In genomic region chr7:79247408-79247807, GRCm38 (mm10) we compare ENCODE assay signal across 21 mouse cellular contexts. TPM values are rescaled to one million over a fixed set of nuclear protein-coding genes. Genes with fewer than 3 reads are reported as not detected.
DNase-seq lines count a peak whose midpoint lies in the region; ATAC-seq and TF ChIP-seq lines count a peak whose summit lies in the region.
"Had no signal": no experiment of that assay in that cellular context is flagged by ENCODE, and none has a peak within 500 bp of the region (broad histone marks: within the 10 kb centered on the region; RNA-seq: fewer than 3 reads in every experiment).

No protein-coding gene starts in this region.

- H3K4me2 ChIP-seq in forebrain, embryonic 13.5 days: no peak overlapping the region
- H3K4me2 ChIP-seq in forebrain, embryonic 16.5 days (ENCODE audit: low read length): no peak overlapping the region
- no peak overlapping the region for H3K4me2 ChIP-seq in heart, embryonic 15.5 days
- H3K4me2 ChIP-seq in midbrain, postnatal 0 days (ENCODE audit: low read depth, low read length, poor library complexity, severe bottlenecking): no peak overlapping the region
- no peak overlapping the region for H3K4me2 ChIP-seq in midbrain, embryonic 15.5 days
- H3K4me2 ChIP-seq: embryonic facial prominence, embryonic 12.5 days; liver, embryonic 11.5 days; midbrain, embryonic 12.5 days; stomach, embryonic 15.5 days had no signal

- H3K27me3 ChIP-seq in forebrain, embryonic 13.5 days: no peaks in the 10 kb centered on the region
- H3K27me3 ChIP-seq in forebrain, embryonic 16.5 days (replicated peaks; ENCODE audit: control insufficient read depth, insufficient read depth, low read length): no peaks in the 10 kb centered on the region
- peaks cover 3% of the 10 kb centered on the region; the same call in 1 of the 2 replicates for H3K27me3 ChIP-seq in heart, embryonic 15.5 days
- H3K27me3 ChIP-seq in midbrain, postnatal 0 days (ENCODE audit: insufficient read depth, low read length): no peaks in the 10 kb centered on the region
- no peaks in the 10 kb centered on the region for H3K27me3 ChIP-seq in midbrain, embryonic 15.5 days (replicated peaks)
- H3K27me3 ChIP-seq: embryonic facial prominence, embryonic 12.5 days; stomach, embryonic 15.5 days had no signal

- DNase-seq in heart, adult 8-10 months (ENCODE audit: low spot score): no peak
- peak; percentile 9 for DNase-seq in kidney, postnatal 14 days
- no peak for DNase-seq in kidney, postnatal 36 days
- DNase-seq in midbrain, postnatal 0 days (ENCODE audit: low spot score): peak; percentile 38
- DNase-seq: cerebellum, adult 9-10 months; embryo, embryonic 11 days; layer of hippocampus, postnatal 36 days; right cerebral cortex, postnatal 25 days; thymus, adult 18-20 months; thymus, postnatal 25 days had no signal

- H3K4me3 ChIP-seq in forebrain, embryonic 13.5 days: no peak overlapping the region
- H3K4me3 ChIP-seq in forebrain, embryonic 16.5 days (replicated peaks; ENCODE audit: low read length): no peak overlapping the region
- H3K4me3 ChIP-seq in heart, embryonic 15.5 days: no peak overlapping the region
- no peak overlapping the region for H3K4me3 ChIP-seq in midbrain, postnatal 0 days (ENCODE audit: low read depth, low read length)
- H3K4me3 ChIP-seq in midbrain, embryonic 15.5 days: no peak overlapping the region
- H3K4me3 ChIP-seq: embryonic facial prominence, embryonic 12.5 days; heart, embryonic 10.5 days; midbrain, embryonic 12.5 days; stomach, embryonic 15.5 days had no signal

- no peaks in the 10 kb centered on the region for H3K9me3 ChIP-seq in forebrain, embryonic 13.5 days (replicated peaks)
- no peaks in the 10 kb centered on the region for H3K9me3 ChIP-seq in forebrain, embryonic 16.5 days (ENCODE audit: control insufficient read depth, low read length)
- H3K9me3 ChIP-seq in heart, embryonic 15.5 days (replicated peaks): no peaks in the 10 kb centered on the region
- H3K9me3 ChIP-seq in midbrain, postnatal 0 days (ENCODE audit: low read length): no peaks in the 10 kb centered on the region
- H3K9me3 ChIP-seq in midbrain, embryonic 15.5 days: no peaks in the 10 kb centered on the region
- H3K9me3 ChIP-seq: embryonic facial prominence, embryonic 12.5 days; G1E; heart, embryonic 10.5 days; megakaryocyte, embryonic 14.5 days; midbrain, embryonic 12.5 days; stomach, embryonic 15.5 days had no signal

- H3K9ac ChIP-seq in forebrain, embryonic 13.5 days: no peak overlapping the region
- no peak overlapping the region for H3K9ac ChIP-seq in forebrain, embryonic 16.5 days (replicated peaks; ENCODE audit: low read depth, low read length)
- no peak overlapping the region for H3K9ac ChIP-seq in heart, embryonic 15.5 days
- H3K9ac ChIP-seq in midbrain, postnatal 0 days (replicated peaks; ENCODE audit: low read length, poor library complexity, severe bottlenecking): no peak overlapping the region
- H3K9ac ChIP-seq in midbrain, embryonic 15.5 days: no peak overlapping the region
- H3K9ac ChIP-seq: embryonic facial prominence, embryonic 12.5 days; midbrain, embryonic 12.5 days; stomach, embryonic 15.5 days had no signal

- H3K27ac ChIP-seq in forebrain, embryonic 13.5 days: no peak overlapping the region
- H3K27ac ChIP-seq in forebrain, embryonic 16.5 days (ENCODE audit: low read length): no peak overlapping the region
- H3K27ac ChIP-seq in heart, embryonic 15.5 days: 0 out of 2 replicates have a peak overlapping the region, but pooled peaks have one; percentile 8
- no peak overlapping the region for H3K27ac ChIP-seq in midbrain, postnatal 0 days (ENCODE audit: low read depth, low read length)
- H3K27ac ChIP-seq in midbrain, embryonic 15.5 days: no peak overlapping the region
- H3K27ac ChIP-seq: embryonic facial prominence, embryonic 12.5 days; heart, embryonic 10.5 days; midbrain, embryonic 12.5 days; stomach, embryonic 15.5 days had no signal

- 82% methylated on average over 1 of the region's 1 CpGs for WGBS in forebrain, embryonic 13.5 days
- 82% methylated on average over 1 of the region's 1 CpGs for WGBS in forebrain, embryonic 16.5 days
- WGBS in heart, embryonic 15.5 days: 73% methylated on average over 1 of the region's 1 CpGs
- 72% methylated on average over 1 of the region's 1 CpGs for WGBS in midbrain, postnatal 0 days
- 65% methylated on average over 1 of the region's 1 CpGs for WGBS in midbrain, embryonic 15.5 days

- H3K4me1 ChIP-seq in forebrain, embryonic 13.5 days: peaks cover 7% of the 10 kb centered on the region
- H3K4me1 ChIP-seq in forebrain, embryonic 16.5 days (replicated peaks; ENCODE audit: control insufficient read depth, insufficient read depth, low read length): peaks cover 13% of the 10 kb centered on the region
- peaks cover 17% of the 10 kb centered on the region; the same call in 1 of the 2 replicates for H3K4me1 ChIP-seq in heart, embryonic 15.5 days (replicated peaks)
- H3K4me1 ChIP-seq in midbrain, postnatal 0 days (ENCODE audit: insufficient read depth, low read length): no peaks in the 10 kb centered on the region
- peaks cover 7% of the 10 kb centered on the region for H3K4me1 ChIP-seq in midbrain, embryonic 15.5 days
- H3K4me1 ChIP-seq: midbrain, embryonic 12.5 days had no signal

- ATAC-seq in forebrain, embryonic 13.5 days: 0 out of 2 replicates have a peak, but pooled peaks have one; percentile 7
- ATAC-seq in forebrain, embryonic 16.5 days: no peak
- ATAC-seq in heart, embryonic 15.5 days (replicated peaks; ENCODE audit: insufficient number of reproducible peaks, insufficient read depth, low FRiP score, low read depth): no peak
- no peak for ATAC-seq in midbrain, postnatal 0 days (ENCODE audit: low FRiP score)
- ATAC-seq in midbrain, embryonic 15.5 days (replicated peaks): no peak

- H3K36me3 ChIP-seq in forebrain, embryonic 13.5 days (ENCODE audit: poor library complexity, severe bottlenecking): no peaks in the 10 kb centered on the region
- no peaks in the 10 kb centered on the region for H3K36me3 ChIP-seq in forebrain, embryonic 16.5 days (ENCODE audit: control insufficient read depth, insufficient read depth)
- H3K36me3 ChIP-seq in heart, embryonic 15.5 days: no peaks in the 10 kb centered on the region
- H3K36me3 ChIP-seq in midbrain, postnatal 0 days (ENCODE audit: insufficient read depth, low read length): no peaks in the 10 kb centered on the region
- H3K36me3 ChIP-seq in midbrain, embryonic 15.5 days (replicated peaks): no peaks in the 10 kb centered on the region
- H3K36me3 ChIP-seq: embryonic facial prominence, embryonic 12.5 days; G1E; heart, embryonic 10.5 days; midbrain, embryonic 12.5 days; stomach, embryonic 15.5 days had no signal

- TF ChIP-seq CTCF in midbrain, postnatal 0 days (IDR thresholded peaks at IDR 0.05): no peak

RNA-seq across cellular contexts. Expression of gene Abhd2, which starts 25.6 kb away (rescaled TPM):
- 16.9 and 17.3 TPM in 2 replicates for polyA plus RNA-seq in forebrain, embryonic 13.5 days (2015; fragmentation: Nextera tagmentation; extraction: Ambion mirVana)
- polyA plus RNA-seq in forebrain, embryonic 16.5 days (2015; fragmentation: Nextera tagmentation; extraction: Ambion mirVana): 23.1 and 26.9 TPM in 2 replicates
- polyA plus RNA-seq in heart, embryonic 15.5 days (2015; fragmentation: Nextera tagmentation; extraction: Ambion mirVana): 4.2 and 4.9 TPM in 2 replicates
- total RNA-seq in heart, adult 8-10 months (2022): 10 to 100 TPM; 25.5 to 43.7 (median 29.9) TPM
- 83.2 and 85.7 TPM in 2 replicates for total RNA-seq in midbrain, postnatal 0 days (2014; rRNA removed)
- 18.1 and 23.0 TPM in 2 replicates for polyA plus RNA-seq in midbrain, postnatal 0 days (2015; fragmentation: Nextera tagmentation; extraction: Ambion mirVana)
- 16.8 and 18.2 TPM in 2 replicates for polyA plus RNA-seq in midbrain, embryonic 15.5 days (2015; fragmentation: Nextera tagmentation; extraction: Ambion mirVana)

Comparison
In these comparisons a context has a peak if more than half of its experiments do, and no peak if none do; other contexts are left out.
1. DNase-seq: peak in kidney, postnatal 14 days (single experiment) and midbrain, postnatal 0 days (single experiment); none in heart, adult 8-10 months (single experiment) and kidney, postnatal 36 days (0 of 2).